Mouse (Mus musculus): Measurements from ENCODE around the gene Ltbp3.

DNA sequence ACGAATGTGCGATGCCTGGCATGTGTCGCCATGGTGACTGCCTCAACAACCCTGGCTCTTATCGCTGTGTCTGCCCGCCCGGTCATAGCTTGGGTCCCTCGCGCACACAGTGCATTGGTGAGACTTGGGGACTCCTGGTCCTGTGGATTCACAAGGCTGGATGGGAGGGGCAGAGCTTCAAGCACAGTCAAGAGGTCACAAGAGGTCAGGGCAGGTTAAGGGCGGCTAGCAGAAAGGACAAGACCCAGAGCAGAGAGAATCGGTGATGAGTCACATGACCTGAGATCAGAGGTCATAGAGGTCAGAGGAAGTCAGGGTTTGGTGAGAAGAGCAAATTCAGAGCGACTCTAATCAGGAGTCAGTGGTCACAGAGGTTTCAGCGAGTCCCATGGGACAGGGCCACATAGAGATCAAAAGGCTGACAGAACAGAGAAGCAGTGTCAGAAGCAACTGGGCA is 6.2 kb downstream of the Ltbp3 start:
- TF ChIP-seq POLR2A (IDR thresholded peaks at IDR 0.05; ENCODE audit: low read depth, low read length) = no peak
- no peak for TF ChIP-seq CTCF (IDR thresholded peaks at IDR 0.05; ENCODE audit: borderline replicate concordance, insufficient read depth, low read length)

Measured in embryonic fibroblast, embryonic 13.5 days (primary cell).